Mouse (Mus musculus) left cerebral cortex, adult 9 months (tissue): ENCODE measurements at regions not wholly inside any gene's neighbourhood (a gene's known extent, or its start where the extent isn't known, plus 50 kb on each side); places are given as distances from the start of the nearest gene placed in this dataset.
A peak's percentile ranks its signal among the peaks of the same experiment; 100 is the strongest.

Experiments used
- DNase-seq, 2 experiments: peaks; one replicate each; pipeline ENCODE4 v3.0.0; 2022; ENCODE audit warnings: low spot score in 2 of 2

DNA sequence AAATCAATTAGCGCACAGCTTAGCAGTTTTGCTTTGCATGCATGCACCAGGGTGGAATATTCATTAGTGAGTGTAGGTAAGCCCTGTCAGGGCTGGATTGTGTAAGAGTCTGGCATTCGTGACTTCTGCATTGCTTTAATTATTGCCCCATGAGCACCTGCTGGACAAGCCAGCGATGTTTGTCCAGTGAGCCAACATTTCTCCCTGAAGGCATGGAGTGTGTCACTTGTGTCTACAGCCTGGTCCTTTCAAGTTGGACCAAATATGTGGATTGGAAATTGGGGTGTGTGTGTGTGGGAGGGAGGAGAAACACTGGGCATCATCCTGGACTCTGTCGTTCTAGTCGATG, 115.9 kb downstream of the Evx1 start:
- DNase-seq = no peak

DNA sequence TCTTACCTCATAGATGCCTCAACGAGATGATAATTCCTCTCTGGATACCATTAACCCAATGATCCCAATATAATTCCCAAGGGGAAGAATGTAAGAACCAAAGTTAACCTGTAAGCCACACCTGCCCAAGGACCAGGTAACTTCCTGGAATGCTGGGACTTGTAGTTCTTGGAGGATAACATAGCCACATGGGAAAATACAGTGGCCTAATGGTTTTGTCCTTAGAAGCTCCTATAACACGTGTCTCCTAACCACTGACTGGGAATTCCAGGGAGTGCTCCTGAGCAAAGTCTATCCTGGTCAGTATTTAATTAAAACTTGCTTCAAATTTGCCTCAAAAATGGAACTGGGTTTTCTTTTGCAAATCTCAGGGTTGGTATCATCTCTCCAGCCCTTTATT, 119.9 kb downstream of the Evx1 start:
- no peak for DNase-seq

DNA sequence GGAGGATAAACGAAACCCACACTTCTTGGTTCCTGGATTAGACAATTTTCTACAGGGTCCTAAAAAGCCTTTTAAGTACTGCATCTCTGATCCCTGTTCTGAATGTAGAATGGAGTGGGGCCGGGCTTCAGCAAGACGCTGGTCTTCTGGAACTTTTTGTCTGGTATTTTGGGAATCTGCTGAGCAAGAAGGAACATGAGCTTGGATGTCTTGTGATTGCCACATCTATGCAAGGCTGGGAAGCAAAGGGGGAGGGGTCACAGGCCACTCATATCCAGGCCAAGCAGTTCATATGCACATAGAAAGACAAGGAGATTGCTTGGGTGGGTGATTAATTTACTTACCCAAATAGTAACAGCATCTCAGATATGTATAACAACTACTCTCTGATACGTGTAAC, 121.5 kb downstream of the Evx1 start:
- DNase-seq = no peak

DNA sequence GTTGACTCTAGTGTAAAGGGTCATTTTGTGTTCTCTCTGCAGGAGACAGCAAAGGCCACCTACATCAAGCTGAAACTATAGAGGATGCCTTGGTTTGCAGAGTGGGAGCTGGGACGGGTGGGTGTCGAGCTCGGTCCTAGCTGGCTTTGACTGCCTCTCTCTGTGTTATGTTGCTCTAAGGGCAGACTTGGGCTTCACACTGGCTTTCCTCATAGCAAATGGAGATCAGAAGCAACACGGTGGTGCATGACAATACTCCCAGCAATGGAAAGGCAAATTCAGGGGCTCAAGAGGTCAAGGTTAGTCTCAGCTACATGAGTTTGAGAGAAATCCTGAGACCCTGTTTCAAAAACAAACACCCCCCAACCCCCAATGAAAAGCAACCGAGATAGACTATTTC, 122.1 kb downstream of the Evx1 start:
- no peak for DNase-seq

DNA sequence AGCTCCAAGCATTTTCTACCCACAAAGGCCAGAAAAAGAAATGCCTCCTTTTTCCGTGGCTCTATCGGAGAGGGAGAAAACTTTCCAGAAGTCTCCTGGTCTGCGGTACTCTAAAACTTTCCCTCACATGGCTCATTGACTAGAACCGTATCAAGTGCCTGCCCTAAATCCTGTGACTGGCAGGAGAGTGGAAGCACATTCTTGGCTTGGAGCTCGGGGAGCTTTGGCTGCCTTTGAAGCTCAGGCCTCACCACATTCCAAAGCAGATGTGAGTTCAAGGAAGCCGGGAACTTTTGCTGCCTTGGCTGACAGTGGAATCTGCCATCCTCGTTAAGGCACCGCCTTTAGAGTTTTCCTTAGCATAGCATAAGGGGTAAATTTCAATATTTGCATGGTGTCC, 125.1 kb downstream of the Evx1 start:
- DNase-seq = no peak

DNA sequence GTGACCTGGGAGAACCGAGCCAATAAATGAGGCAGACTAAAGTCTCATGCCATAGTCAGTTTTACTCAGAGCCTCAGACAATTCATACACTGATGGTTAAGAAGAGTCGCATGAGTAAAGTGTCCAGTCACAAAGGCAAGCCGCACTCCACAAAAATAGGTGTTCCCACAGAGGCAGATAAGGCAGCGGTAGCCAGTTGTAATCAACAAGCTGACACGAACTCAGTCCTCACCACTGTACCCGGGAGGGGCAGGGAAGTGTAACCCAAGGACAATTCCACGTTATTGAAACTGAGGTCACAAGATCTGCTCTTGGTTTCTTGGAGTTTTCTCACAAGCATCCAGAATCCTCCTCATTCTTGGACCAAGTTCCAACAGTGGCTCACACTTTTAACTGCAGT, 125.9 kb downstream of the Evx1 start:
- DNase-seq = no peak

DNA sequence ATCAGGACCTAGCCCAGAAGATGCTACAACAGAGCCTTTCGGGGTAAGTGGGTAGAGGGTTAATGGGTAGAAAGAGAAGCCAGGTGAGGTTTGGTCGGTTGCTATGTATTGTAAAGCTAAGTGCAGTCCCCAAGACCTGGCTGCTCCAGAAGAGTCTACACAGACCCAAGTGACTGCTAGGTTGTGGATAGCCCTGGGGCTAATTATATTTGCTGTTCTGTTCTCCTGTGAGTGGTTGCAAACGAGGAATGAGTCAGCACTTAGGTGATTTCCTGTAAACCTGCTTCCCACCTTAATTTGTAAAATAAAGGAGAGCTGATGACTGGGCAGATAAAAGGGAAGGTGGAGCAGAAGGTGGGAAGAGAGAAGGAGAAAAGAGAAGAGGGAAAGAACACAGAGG, 126.9 kb downstream of the Evx1 start:
- no peak for DNase-seq

DNA sequence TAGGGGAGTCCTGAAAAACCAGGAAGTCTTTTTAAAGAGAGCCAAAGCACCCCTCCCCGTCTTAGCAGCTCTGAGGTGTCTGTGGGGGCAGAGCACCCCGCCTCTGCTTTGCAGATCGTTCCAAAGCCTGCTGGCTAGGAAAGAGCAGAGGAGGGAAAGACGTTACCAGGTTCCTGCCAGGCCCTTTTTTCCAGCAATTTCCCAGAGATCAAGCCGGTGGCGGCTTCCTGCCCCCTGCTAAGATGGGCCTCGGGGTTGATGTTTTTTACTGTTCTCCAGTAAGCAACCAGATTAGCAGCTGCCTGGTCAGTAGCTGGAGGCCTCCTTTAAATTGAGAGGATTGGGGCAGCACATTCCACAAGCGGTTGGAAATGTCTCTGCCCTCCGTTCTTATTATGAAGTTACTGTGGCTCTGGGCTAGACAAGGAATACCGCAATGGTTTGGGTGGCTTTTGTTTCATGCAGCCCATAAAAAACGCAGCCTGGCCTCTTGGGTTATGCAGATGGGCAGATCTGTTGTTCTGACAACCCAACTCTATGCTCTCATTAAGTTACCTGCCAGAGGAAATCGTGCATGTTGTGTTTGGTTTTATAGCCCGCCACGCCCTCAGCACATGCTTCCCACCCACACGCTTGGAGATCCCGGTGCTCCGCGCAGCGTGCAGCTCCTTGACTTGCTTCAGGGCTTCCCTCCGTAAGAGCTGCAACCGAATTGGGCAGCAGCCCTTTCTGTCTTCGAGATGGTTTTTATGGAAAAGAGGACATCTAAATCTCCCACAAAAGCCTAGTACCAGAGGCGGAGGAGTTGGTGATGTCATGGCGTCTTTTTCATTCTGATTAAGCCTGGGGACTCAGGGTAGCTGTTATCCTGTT, 130.1 kb downstream of the Evx1 start:
- peak in 1 of 2 experiments; percentile 41 for DNase-seq

DNA sequence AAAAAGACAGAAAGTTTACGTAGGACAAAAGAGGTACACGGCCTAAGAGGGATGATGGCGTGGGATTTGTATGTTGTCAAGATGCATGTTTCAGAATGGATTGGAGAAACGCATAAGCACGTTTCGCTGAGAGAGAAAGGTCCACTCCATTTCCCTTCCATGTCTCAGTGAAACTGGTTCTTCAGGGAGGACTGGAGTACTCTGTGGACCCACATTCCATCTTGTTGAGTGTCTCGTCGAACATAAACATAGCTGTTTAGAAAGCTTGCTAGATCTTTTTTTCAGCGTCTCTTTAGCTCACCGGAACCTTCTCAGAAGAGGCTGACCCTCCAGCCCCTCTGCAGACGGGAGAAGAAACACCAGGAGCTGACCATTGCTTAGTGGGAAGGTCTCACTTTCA, 145.5 kb downstream of the Evx1 start:
- DNase-seq = no peak

DNA sequence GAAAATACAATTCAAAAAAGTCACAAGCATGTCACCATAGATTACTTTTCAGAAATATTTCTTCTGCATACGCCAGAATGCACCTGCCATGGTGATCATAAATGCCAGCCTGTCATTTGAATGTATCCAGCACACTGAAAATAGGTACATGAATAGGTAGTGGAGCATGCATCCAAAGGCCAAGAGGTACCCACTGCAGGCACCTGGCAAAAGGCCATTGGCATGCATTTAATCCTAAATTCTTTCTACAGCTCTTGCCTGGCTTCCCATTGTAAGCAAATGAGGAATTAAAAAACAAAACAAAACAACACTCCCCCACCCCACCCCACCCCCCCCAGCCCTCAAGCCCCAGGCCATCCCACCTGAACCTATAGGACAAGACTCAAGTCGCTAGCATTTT, 147.9 kb downstream of the Evx1 start:
- no peak for DNase-seq

DNA sequence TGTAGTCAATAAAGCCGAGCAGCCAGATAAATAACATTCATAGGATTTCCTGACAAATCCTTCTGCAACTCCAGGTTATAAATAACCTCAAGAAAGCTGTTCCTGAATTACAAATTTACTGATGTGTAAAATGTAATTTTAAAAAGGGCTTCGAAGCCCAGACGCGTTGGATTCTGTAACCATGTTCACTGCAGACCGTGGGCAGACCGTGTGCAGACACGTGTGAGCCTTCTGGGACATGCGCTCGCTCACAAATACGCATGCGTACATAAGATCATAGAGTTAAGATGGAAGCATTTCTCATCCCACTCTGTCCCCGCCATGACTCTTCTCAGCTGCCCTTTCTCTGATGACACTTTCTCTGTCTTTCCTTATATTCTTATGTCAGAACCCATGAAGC, 150.1 kb downstream of the Evx1 start:
- peak in 1 of 2 experiments; percentile 36 for DNase-seq

DNA sequence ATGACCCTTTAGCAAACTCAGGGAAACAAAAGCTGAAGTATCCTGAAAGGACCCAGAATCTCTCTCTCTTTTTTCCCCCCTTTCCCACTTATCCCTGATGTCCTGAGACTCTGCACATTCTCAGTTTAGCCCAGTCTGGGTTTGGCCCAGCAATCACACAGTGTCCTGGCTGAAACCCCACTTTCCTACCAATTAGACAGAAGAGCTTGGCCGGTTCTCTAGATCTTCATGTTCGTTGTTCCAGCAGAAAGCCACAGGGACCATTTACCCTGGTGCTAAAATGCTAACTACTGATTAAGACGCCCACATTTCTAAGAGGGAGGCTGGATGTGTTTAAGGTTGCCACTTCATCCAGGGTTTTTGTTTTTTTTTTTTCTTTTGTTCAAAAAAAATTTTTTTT, 151.3 kb downstream of the Evx1 start:
- DNase-seq = no peak

DNA sequence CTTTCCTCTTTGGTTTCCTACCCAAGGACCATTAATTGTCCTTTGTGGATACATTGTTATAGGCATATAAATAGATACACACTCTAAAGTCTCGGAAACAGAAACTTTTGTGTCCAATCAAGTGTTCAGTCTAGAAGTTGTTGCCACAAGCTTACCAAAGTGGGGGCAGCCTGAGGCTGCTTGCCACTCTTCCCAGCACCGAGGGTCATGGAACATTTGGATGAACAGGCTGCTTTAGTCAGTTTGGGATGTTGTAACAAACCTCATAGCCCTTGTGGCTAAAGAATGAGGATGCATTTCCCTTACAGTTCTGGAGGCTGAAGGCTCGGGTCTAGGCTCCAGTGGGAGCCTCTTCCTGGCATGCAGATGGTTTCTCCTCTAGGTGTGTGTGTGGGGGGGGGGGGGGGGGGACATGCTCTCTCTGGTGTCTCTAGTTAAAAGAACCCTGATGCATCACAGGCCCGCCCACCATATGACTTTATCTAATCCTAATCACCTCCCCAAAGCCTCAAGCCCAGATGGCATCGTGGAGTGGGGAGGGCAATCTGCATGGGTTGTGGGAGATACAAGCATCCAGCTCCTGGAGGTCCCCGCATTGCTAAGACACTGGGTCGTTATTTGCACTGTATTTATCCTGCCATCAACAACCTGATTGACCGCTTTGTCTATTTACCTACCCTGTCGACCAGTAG, 152.7 kb downstream of the Evx1 start:
- no peak for DNase-seq

DNA sequence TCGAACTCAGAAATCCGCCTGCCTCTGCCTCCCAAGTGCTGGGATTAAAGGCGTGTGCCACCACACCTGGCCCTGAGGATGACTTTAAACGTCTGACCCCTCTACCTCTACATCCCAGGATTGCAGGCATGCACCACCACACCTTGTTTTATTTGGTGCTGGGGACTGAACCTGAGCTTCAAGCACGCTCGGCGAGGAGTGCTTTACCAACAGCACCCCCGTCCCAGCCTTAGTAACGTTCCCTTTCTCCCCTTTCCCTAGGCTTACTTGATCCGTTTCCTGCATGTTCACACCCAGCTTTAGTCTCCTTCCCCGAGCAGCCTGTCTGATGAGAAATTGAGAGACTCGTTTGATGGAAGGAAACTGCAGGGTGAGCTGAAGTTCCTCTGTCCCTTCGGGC, 157.5 kb downstream of the Evx1 start:
- DNase-seq = no peak

DNA sequence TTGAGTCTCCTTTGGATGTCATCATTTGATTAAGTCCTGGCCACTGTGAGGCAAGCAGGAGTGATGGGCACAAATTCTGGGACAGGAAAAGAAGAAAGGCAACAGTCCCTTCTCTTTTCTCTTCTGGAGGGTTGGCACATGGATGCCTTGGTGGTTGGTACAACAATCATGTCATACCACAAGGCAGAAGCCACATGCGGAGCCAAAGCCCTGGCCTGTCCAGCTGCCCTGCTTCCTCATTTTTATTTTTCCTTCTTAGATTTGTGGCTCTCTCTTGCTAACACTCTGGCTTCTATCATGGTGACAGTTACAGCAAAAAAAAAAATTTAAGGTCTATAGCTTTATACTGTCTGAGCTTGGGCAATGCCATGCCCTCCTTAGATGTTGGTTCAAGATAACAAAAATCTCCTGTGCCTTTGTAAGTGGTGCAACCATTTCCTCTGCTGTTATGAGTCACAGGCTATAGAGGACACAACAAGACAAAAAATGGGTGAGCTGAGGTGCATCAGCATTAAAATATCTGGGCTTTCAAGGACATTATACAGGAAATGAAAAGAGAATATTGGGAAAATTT, 158.2 kb downstream of the Evx1 start:
- no peak for DNase-seq

DNA sequence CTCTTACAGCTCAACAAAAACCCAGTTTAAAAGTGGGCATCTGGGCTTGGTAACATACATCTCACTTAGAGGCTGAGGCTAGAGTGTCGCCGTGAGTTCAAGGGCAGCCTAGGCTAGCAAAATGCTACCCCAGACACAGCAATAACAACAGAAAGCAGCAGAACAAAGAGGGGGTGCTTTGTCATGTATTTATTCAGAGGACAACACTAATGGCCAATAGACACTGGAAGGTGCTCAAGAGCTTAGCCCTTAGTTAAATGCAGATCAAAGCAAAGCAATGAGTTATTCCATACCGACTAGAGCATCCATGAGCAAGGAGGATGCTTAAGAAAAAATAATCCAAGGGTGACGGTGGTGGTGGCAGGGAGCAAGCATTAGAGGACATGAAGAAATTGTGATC, 158.7 kb downstream of the Evx1 start:
- DNase-seq = no peak

DNA sequence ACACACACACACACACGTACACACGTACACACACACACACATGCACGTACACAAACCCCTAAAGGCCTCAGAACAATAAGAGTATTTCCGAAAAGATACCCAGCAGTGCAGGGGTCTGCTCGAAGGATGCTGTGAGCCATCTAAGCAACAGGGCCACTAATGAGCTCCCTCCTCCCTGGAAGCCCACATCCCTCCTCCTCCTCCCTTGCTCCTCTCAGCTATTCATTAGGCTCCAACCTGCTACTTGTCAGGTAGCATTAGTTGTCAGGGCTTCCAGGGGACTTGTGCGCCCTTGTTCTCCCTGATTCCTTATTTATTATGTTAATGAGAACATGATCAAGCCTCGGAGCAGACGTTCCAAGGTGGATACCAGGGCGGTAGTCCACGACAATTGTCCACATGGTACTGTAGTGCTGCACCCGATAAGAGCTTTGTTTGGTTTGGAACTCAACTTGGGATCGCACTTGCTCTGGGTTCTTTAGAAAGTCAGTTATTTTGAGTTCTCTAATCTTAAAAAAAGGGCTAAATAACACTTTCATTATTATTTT, 159.8 kb downstream of the Evx1 start:
- no peak for DNase-seq

DNA sequence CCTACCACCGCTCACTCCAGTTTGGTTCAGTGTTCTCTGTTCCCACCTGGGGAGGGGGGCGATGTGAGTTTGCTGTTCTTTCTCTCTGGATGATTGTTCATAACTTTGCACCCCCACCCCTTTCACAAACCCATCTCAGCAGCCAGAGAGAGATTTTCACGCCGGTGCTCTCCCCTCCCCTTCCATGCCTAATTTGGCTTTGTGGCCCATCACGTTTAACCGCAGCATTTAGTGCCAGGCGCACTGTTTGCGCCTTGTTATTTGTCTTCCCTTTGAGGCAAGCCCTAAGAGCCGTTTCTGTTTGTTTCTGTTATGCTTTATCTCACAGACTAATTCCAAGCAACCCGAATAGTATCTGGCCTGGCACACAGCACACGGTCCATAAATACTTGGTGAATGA, 160.6 kb downstream of the Evx1 start:
- DNase-seq = no peak

DNA sequence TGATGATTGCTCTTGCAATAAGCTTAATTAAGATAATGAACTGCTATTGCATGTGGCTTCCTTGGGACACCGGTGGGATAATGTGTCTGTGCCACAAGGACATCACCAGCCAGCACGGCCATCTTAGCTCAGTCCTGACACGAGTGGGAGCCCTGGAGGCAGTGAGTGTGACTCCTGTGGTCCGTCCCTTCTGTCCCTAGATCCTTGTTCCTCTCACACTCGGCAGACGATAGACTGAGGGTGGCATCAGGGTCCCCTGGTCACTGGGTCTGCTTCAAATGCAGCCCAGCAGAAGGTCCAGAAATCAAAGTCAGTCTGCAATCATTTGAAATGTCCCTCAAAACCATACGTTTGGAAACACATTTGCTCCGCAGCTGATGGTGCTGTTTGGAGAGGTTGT, 162.4 kb downstream of the Evx1 start:
- no peak for DNase-seq

DNA sequence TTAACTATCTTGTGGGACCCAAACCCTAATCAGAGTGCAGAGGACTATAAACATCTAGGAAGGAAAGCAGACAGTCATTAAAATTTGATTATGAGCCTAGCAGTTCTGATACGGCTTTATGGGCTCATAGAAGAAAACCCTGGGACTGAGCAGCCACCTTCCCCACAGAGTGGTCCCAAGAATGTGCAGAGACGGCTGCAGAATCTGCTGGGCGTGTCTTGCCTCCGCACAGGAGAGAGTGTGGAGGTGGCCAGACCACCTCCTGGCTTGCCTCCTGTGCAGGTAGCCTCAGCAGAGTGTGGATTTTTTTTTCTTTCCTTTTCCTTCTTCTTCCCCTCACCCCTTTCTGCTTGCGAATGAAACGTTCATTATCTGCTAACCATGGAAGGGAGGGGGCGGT, 163.3 kb downstream of the Hibadh start:
- no peak for DNase-seq

DNA sequence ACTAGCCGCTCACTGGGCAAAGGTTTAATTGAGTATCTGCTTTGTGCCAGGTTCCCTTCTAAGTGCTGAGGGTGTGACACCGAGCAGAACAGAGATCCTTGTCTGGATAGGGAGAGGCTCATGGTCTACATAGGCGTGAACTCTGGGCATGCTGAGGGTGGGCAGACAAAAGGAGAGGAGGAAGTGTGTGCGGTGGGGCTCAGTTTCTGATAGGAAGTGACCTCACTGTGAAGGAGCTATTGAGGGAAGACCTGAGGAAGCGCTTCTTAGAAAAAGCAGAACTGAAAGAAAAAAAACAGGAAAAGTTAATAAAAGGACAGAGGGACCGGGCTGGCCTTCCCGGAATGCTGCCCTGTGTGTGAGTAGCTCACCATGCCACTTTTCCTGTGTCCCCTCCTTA, 162.8 kb downstream of the Hibadh start:
- DNase-seq = no peak

DNA sequence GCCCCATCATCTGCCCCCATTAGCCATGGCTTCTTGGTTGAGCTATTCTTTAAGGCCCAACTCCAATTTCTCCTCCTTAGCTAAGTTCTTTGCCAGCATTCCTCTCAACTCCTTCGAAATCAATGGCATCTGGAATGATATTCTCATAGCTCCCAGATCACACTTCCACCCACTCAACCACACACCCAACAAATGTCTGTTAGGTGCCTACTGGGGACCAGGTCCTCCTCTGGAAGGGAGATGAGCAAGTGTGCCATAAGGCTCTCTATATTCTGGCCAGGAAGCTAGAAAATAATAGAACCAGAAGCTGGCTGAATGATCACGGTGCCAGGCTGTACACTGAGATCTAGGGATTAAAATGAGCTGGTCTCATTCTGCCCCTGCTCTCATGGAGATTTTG, 161.6 kb downstream of the Hibadh start:
- no peak for DNase-seq

DNA sequence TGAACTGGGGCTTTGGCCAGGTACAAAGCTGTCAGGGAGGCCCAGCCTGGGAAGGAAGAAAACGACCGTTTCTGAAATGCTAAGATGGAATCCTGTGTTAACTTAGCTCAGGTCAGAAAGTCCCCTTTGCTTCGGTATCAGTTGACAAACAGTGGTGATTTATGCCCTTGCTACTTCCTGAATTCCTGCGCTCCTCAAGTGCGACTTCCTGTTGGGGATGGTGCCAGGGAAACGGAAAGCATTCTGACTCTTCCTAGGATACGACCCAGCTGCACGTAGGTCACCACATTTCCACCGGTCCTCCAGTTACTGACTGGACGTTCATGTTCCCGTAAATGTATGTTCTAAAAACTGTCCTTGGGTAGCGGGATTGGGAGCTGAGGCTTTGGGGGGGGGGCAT, 161.0 kb downstream of the Hibadh start:
- DNase-seq = no peak
